Mouse (Mus musculus): ENCODE data around the gene Narf. TPM values are rescaled to one million over a fixed set of nuclear protein-coding genes. Genes with fewer than 3 reads are reported as not detected.

Gene Narf
- 45.6 and 52.0 TPM in 2 replicates for polyA plus RNA-seq (2015; fragmentation: Nextera tagmentation; extraction: Ambion mirVana)

GRCm38 (mm10) chr11:121236564-121237344, at the start of gene Narf:
Gene Narf, plus strand, starts transcription at chr11:121237253.
- Histone ChIP-seq H3K9ac (peak within 1 kb of the TSS; percentile 74), H3K4me3 (replicated peaks) (peak within 1 kb of the TSS; percentile 83), H3K27ac (peak within 1 kb of the TSS; percentile 99), H3K4me1 (peaks cover 9% of the 10 kb centered on the region; the same call in 1 of the 2 replicates), H3K36me3 (peaks cover 9% of the 10 kb centered on the region; the same call in 1 of the 2 replicates), H3K4me2 (peak within 1 kb of the TSS; percentile 55), H3K9me3 (no peaks in the 10 kb centered on the region), H3K27me3 (replicated peaks) (no peaks in the 10 kb centered on the region)
- WGBS: under 1% methylated on average over 50 of the region's 50 CpGs
- peak; percentile 98 for ATAC-seq (ENCODE audit: insufficient read depth, low FRiP score, low read depth)

GRCm38 (mm10) chr11:121189681-121190080, 47.4 kb upstream of the Narf start:
- H3K4me2 ChIP-seq: no peak overlapping the region
- H3K9me3 ChIP-seq: no peaks in the 10 kb centered on the region
- H3K27me3 ChIP-seq (replicated peaks): no peaks in the 10 kb centered on the region
- H3K36me3 ChIP-seq: no peaks in the 10 kb centered on the region
- H3K4me1 ChIP-seq: no peaks in the 10 kb centered on the region
- ATAC-seq (ENCODE audit: insufficient read depth, low FRiP score, low read depth): no peak
- WGBS: 85% methylated on average over 3 of the region's 3 CpGs
- no peak overlapping the region for H3K27ac ChIP-seq
- H3K9ac ChIP-seq: no peak overlapping the region
- no peak overlapping the region for H3K4me3 ChIP-seq (replicated peaks)

GRCm38 (mm10) chr11:121192742-121193141, 44.3 kb upstream of the Narf start:
- Histone ChIP-seq H3K9ac (no peak overlapping the region), H3K4me2 (no peak overlapping the region), H3K36me3 (no peaks in the 10 kb centered on the region), H3K4me3 (replicated peaks) (no peak overlapping the region), H3K9me3 (no peaks in the 10 kb centered on the region), H3K27ac (no peak overlapping the region), H3K27me3 (replicated peaks) (no peaks in the 10 kb centered on the region), H3K4me1 (no peaks in the 10 kb centered on the region)
- WGBS: 72% methylated on average over 2 of the region's 2 CpGs
- ATAC-seq (ENCODE audit: insufficient read depth, low FRiP score, low read depth): no peak

- H3K4me3 ChIP-seq (replicated peaks): no peak overlapping the region
- H3K9ac ChIP-seq: no peak overlapping the region
- no peaks in the 10 kb centered on the region for H3K27me3 ChIP-seq (replicated peaks)
- no peak for ATAC-seq (ENCODE audit: insufficient read depth, low FRiP score, low read depth)
- no peaks in the 10 kb centered on the region for H3K9me3 ChIP-seq
- H3K36me3 ChIP-seq: no peaks in the 10 kb centered on the region
- no peak overlapping the region for H3K4me2 ChIP-seq
- WGBS: 74% methylated on average over 3 of the region's 3 CpGs
- no peak overlapping the region for H3K27ac ChIP-seq
- H3K4me1 ChIP-seq: no peaks in the 10 kb centered on the region
These were observed 43.6 kb upstream of the Narf start for GRCm38 (mm10) chr11:121193415-121193814.

GRCm38 (mm10) chr11:121198622-121199021, 38.4 kb upstream of the Narf start:
- 21% methylated on average over 2 of the region's 2 CpGs for WGBS
- peaks cover 3% of the 10 kb centered on the region; the same call in 1 of the 2 replicates for H3K4me1 ChIP-seq

GRCm38 (mm10) chr11:121199851-121200250, 37.2 kb upstream of the Narf start:
- Histone ChIP-seq H3K27me3 (replicated peaks) (no peaks in the 10 kb centered on the region), H3K4me1 (peaks cover 9% of the 10 kb centered on the region; the same call in 1 of the 2 replicates), H3K36me3 (no peaks in the 10 kb centered on the region), H3K27ac (no peak overlapping the region), H3K4me2 (no peak overlapping the region), H3K9ac (no peak overlapping the region), H3K9me3 (no peaks in the 10 kb centered on the region), H3K4me3 (replicated peaks) (no peak overlapping the region)
- WGBS: 71% methylated on average over 4 of the region's 4 CpGs
- no peak for ATAC-seq (ENCODE audit: insufficient read depth, low FRiP score, low read depth)

More at GRCm38 (mm10) chr11:121198622-121199021, 38.4 kb upstream of the Narf start:
- H3K27ac ChIP-seq: no peak overlapping the region
- H3K27me3 ChIP-seq (replicated peaks): no peaks in the 10 kb centered on the region
- no peaks in the 10 kb centered on the region for H3K36me3 ChIP-seq
- no peak overlapping the region for H3K9ac ChIP-seq
- no peak for ATAC-seq (ENCODE audit: insufficient read depth, low FRiP score, low read depth)
- H3K4me2 ChIP-seq: no peak overlapping the region
- no peaks in the 10 kb centered on the region for H3K9me3 ChIP-seq
- H3K4me3 ChIP-seq (replicated peaks): no peak overlapping the region

GRCm38 (mm10) chr11:121200781-121201180, 36.3 kb upstream of the Narf start:
- H3K27ac ChIP-seq: no peak overlapping the region

GRCm38 (mm10) chr11:121201436-121202198, 35.4 kb upstream of the Narf start:
- Histone ChIP-seq H3K4me1 (peaks cover 14% of the 10 kb centered on the region), H3K27ac (no peak overlapping the region), H3K27me3 (replicated peaks) (no peaks in the 10 kb centered on the region), H3K36me3 (no peaks in the 10 kb centered on the region), H3K4me3 (replicated peaks) (no peak overlapping the region), H3K9ac (no peak overlapping the region), H3K9me3 (no peaks in the 10 kb centered on the region), H3K4me2 (no peak overlapping the region)
- ATAC-seq (ENCODE audit: insufficient read depth, low FRiP score, low read depth): no peak
- 35% methylated on average over 11 of the region's 11 CpGs for WGBS

More at GRCm38 (mm10) chr11:121200781-121201180, 36.3 kb upstream of the Narf start:
- Histone ChIP-seq H3K4me2 (no peak overlapping the region), H3K27me3 (replicated peaks) (no peaks in the 10 kb centered on the region), H3K4me3 (replicated peaks) (no peak overlapping the region), H3K9ac (no peak overlapping the region), H3K4me1 (peaks cover 14% of the 10 kb centered on the region), H3K9me3 (no peaks in the 10 kb centered on the region), H3K36me3 (no peaks in the 10 kb centered on the region)
- WGBS: 90% methylated on average over 6 of the region's 6 CpGs
- ATAC-seq (ENCODE audit: insufficient read depth, low FRiP score, low read depth): no peak

GRCm38 (mm10) chr11:121203859-121204160, 33.2 kb upstream of the Narf start:
- Histone ChIP-seq H3K9ac (no peak overlapping the region), H3K9me3 (no peaks in the 10 kb centered on the region), H3K27ac (peak overlapping the region; percentile 51), H3K4me2 (peak overlapping the region; percentile 86), H3K4me3 (replicated peaks) (peak overlapping the region; percentile 78), H3K4me1 (peaks cover 14% of the 10 kb centered on the region), H3K36me3 (peaks cover 4% of the 10 kb centered on the region; the same call in 1 of the 2 replicates), H3K27me3 (replicated peaks) (no peaks in the 10 kb centered on the region)
- ATAC-seq (ENCODE audit: insufficient read depth, low FRiP score, low read depth): no peak
- WGBS: 1% methylated on average over 5 of the region's 5 CpGs

- Histone ChIP-seq H3K4me1 (peaks cover 14% of the 10 kb centered on the region), H3K4me2 (peak within 1 kb of the TSS; percentile 86), H3K4me3 (replicated peaks) (peak within 1 kb of the TSS; percentile 78), H3K9ac (peak within 1 kb of the TSS; percentile 77), H3K36me3 (peaks cover 4% of the 10 kb centered on the region; the same call in 1 of the 2 replicates), H3K9me3 (no peaks in the 10 kb centered on the region), H3K27me3 (replicated peaks) (no peaks in the 10 kb centered on the region), H3K27ac (peak within 1 kb of the TSS; percentile 90)
- under 1% methylated on average over 70 of the region's 70 CpGs for WGBS
- peak; percentile 99 for ATAC-seq (ENCODE audit: insufficient read depth, low FRiP score, low read depth)
These were observed 32.7 kb upstream of the Narf start, which contains the start of the genes Hexdc and Ogfod3 for GRCm38 (mm10) chr11:121204161-121205006. Gene Hexdc, plus strand, starts transcription at chr11:121204433. Gene Ogfod3, minus strand, starts transcription at chr11:121204711.

- WGBS: 98% methylated on average over 3 of the region's 3 CpGs
- no peak for ATAC-seq (ENCODE audit: insufficient read depth, low FRiP score, low read depth)
- Histone ChIP-seq H3K9me3 (no peaks in the 10 kb centered on the region), H3K27ac (no peak overlapping the region), H3K4me3 (replicated peaks) (no peak overlapping the region), H3K4me2 (no peak overlapping the region), H3K4me1 (no peaks in the 10 kb centered on the region), H3K36me3 (peaks cover 29% of the 10 kb centered on the region), H3K9ac (no peak overlapping the region), H3K27me3 (replicated peaks) (no peaks in the 10 kb centered on the region)
These were observed 20.2 kb upstream of the Narf start for GRCm38 (mm10) chr11:121216831-121217230.
